Mouse (Mus musculus): ENCODE data around the gene Tm6sf2.

DNA sequence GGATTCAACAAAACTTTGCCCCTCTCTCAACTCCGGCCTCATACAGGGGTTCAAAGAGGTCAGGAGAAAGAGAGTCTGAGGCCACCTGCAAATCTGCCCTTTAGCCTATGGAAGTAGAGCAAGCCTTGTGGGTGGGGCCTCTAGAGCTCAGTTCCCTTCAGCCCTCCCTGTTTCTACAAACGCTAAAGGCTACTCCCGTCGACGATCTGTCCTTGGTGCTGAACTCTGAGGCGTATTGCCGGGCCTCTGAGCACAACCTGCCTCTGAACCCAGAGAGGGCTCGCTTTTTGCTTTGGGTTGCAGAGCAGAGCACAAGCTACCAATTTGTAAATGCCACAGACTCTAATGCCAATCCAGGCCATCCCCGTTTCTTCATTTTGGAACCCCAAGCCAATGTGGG is 44.9 kb downstream of the Tm6sf2 start:
- TF ChIP-seq POLR2A (IDR thresholded peaks at IDR 0.05; ENCODE audit: borderline replicate concordance, insufficient read depth, low read length) (no peak), CTCF (IDR thresholded peaks at IDR 0.05; ENCODE audit: borderline replicate concordance, insufficient read depth, low read depth, low read length) (no peak)
